Mouse (Mus musculus) kidney, postnatal 10 days (tissue): ENCODE data around the gene Ccp110.

Experiments
- DNase-seq: peaks from one replicate; pipeline ENCODE4 v3.0.0; 2021; ENCODE audit warnings: mixed read lengths

Ccp110 gene

DNA sequence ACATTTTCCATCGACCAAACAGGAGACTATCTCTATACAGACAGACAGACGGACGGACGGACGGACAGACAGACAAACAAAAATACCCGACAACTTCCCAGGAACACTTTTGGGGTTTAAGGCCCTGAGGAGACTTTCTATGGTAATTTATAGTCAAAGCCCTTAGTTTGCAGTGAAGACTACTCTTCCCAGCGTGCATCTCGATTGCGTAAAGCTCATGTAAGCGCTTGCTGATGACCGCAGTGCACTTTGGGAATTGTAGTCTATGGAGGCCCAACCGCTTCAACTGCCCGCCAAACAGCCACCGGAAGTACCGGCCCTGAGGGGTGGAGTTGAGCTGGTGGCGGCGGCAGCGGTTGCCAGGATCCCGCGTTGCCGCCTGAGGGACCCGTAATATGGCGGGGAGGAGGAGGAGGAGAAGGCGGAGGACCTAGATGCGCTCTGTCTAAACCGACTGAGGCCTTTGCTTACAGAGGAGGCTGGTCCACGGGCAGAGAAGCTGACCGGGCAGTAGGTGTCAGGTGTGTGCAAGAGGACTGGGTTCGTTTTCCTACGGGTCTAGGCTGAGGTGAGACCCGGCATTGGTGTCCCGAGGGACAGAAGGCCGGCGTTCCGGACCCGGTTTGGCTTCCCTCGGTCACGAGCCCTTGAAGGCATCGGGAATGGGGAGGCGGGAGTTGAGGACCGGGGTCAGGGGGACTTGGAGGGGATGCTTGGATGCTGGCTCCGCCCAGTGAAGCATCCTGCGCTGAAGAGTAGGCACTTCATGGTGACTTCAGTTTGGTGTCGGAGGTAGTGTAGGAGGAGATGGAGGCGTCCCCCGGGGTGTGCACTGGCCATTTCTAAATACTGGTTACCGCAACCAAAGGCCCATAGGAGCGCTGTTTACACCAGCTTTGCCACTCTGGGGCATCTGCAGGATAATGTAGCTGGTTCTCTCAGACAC is at the start of gene Ccp110:
TSS of gene Ccp110 (plus strand) at position 325 of the 946 bp plus-strand sequence.
- DNase-seq = peak; percentile 94

DNA sequence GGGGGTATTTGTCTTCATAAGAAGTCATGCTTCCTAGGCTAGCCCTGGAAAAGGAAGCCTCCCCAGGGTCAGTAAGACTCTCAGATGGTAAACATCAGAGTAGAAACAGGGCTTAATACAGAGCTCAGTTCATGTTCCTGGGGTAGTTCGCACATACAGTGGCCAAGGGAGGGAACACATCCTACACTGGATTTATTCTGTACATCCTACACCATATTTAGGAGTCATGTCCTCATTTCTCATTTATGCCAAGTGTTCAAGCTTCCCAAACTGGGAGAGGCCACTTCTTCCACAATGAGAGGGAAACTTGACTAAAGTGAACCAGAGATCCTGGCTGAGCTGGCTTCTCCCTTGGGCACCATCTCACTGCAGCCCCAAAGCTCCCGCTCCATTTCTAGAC is 44.6 kb upstream of the Ccp110 start:
- no peak for DNase-seq

DNA sequence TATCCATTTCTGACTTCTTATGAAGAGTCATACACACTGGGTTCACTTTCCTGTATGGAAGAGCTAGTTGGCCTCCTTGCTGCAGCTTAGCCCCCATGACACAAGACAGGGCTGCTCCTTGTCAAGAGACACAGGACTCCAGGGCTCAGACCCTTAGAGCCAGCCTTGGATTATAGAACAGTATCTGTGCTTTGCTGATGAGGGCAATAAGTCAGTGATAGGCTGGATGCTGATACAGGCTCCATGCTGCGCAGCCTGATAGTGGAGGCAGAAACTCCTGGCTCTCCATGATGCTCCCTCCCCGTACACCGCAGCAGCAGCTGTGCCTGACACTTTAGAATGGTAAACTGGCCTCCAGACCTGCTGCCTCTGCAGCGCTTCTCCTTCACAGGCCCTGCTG is 42.2 kb upstream of the Ccp110 start:
- DNase-seq = no peak

DNA sequence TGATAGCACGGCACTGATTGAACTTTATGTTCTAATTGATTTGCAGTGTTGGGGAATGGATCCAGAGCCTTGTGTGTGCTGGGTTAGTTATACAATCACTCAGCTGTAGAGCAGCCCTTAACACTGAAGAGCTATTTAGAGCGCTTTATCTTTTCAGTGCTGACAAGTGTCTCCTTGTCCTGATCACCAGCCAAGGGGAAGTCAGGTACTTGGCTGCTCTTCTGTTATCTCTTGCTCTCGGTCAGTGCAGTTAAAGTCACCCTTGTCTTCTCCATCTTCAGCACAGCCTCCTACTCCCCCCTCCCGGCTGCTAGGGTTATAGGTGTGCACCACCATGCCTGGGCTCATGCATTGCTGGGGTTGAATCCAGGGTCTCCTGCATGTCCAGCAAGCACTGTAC is 35.5 kb upstream of the Ccp110 start:
- no peak for DNase-seq

DNA sequence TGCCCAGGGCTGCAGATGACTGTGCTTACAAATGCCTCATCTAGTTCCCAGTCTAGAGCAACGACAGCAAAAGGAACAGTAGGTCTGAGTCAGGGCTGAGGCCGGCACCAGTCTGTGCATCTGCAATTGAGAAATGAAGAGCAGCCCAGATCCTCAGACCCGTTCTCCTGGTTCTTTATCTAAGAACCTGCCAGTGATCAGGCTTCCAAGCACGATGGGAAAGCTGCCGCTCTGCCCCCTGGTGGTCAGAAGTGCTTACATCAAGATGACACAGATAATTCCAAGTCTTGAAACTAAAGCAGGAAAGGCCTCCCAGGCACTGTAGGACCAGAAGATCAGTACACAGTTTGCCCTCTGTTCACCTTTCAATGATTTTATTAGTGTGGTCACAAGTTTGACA is 24.2 kb upstream of the Ccp110 start:
- peak; percentile 88 for DNase-seq

GRCm38 (mm10) chr7:118689088-118689487 is 23.3 kb upstream of the Ccp110 start:
- no peak for DNase-seq

- DNase-seq = no peak
Measured at GRCm38 (mm10) chr7:118691287-118691686, 21.1 kb upstream of the Ccp110 start.

DNA sequence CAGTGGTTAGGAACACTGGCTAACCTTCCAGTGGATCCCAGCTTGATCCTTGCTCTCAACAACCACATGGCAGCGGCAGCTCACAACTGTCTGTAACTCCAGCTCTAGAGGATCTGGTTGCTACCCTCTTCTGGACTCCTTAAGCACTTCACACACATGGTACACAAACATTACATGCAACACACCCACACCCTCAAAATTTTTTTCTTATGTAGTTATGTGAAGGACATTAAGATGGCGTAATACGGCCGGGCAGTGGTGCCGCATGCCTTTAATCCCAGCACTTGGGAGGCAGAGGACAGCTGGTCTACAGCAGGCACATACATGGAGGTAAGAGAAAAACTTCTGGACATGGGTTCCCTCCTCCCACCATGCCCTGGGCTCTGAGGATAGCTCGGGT is 16.2 kb upstream of the Ccp110 start:
- no peak for DNase-seq

DNA sequence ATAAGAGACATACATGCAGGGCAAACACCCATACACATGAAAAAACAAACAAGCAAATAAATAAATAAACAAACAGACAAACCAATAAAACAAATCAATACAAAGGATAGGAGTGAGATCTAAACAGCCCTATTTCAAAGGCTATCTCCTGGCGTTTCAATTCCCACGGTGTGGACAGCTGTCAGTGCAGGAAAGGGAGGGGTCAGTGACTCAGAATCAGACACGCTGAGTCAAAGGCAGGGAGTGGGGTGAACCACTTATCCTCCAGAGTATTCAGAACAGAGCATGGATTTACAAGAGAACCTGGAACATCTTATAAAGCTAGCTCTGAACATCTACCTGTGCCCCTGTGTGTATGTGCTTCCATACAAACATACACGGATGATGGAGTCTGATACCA is 15.2 kb upstream of the Ccp110 start:
- no peak for DNase-seq

GRCm38 (mm10) chr7:118698882-118699281 is 13.5 kb upstream of the Ccp110 start:
- no peak for DNase-seq

DNA sequence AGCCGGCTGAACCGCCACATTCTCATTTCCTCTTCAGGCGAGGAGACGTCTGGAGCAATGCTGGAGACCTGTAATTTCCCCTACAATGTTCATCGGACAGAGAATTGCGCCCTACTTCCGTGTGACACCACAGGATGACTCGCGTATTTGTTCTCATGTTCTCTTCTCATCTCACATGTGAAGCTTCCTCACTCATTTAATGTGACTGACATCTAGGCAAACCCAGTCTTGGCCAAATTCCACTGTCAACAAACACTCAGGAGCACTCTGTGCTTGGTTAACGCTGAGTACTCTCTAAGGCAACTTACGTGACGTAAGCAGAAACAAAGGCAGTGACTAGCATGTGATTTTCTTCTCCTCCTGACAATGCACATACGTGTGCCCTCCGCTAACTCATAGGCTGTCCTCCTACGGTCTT is 9.2 kb upstream of the Ccp110 start:
- no peak for DNase-seq

DNA sequence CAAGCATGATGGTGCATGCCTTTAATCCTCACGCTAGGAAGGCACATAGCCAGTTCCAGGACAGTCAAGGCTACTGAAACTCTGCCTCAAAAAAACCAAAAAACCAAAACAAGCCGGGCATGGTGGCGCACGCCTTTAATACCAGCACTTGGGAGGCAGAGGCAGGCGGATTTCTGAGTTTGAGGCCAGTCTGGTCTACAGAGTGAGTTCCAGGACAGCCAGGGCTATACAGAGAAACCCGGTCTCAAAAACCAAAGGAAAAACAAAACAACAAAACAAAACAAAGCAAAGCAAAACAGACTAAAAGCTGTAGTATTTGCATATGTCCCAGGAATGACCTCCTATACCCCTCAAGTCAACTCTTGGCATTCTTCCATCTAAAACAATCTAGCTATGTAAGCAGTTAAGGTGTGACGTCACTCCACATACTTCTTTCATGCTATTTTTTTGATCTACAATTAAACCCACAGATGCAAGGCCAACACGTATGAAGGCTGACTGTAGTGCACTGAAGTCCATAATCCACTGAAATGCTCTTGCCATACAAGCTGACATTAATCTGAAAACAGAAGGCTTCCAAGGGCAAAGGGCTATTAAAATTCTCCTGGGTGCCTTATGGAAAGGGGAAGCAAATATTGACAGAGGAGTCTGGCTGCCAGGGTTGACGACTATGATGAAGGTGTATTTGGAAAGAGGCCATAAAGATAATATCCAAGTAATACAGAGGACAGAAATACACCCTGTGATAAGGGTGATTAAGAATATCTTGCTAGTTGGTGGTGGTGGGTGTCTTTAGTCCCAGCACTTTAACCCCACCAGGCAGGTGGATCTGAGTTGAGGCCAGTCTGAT is 8.1 kb upstream of the Ccp110 start:
- DNase-seq = no peak

GRCm38 (mm10) chr7:118705101-118705961 is 7.0 kb upstream of the Ccp110 start, which contains the start of gene Gde1:
TSS of gene Gde1 (minus strand) at chr7:118705778.
- DNase-seq = peak; percentile 95

GRCm38 (mm10) chr7:118706051-118706450 is 6.3 kb upstream of the Ccp110 start:
- peak; percentile 28 for DNase-seq

- no peak for DNase-seq
Measured at GRCm38 (mm10) chr7:118706488-118706887, 5.9 kb upstream of the Ccp110 start.

GRCm38 (mm10) chr7:118707216-118707615 is 5.1 kb upstream of the Ccp110 start:
- no peak for DNase-seq

DNA sequence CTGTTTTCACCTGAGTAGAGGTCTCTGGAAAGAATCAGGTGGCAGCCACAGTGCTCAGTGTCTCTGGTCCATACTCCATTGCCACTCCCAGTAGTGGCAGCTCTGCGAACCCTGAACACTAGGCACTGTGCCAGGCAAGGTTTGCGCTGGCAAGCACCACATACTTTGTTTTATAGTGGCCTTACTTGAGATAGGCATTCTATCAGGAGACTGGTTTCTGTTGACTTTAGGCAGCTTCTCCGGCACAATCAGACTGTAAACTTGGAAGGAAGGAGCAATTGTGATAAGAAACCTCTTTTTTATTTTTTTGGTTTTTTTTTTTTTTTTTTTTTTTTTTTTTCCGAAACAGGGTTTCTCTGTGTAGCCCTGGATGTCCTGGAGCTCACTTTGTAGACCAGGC is 4.3 kb upstream of the Ccp110 start:
- peak; percentile 64 for DNase-seq

GRCm38 (mm10) chr7:118710776-118711175 is 1.6 kb upstream of the Ccp110 start:
- no peak for DNase-seq

GRCm38 (mm10) chr7:118714873-118715272 is 2.5 kb downstream of the Ccp110 start:
- DNase-seq = no peak

GRCm38 (mm10) chr7:118718066-118718465 is 5.7 kb downstream of the Ccp110 start:
- no peak for DNase-seq

GRCm38 (mm10) chr7:118723927-118724326 is 11.6 kb downstream of the Ccp110 start:
- DNase-seq = no peak

DNA sequence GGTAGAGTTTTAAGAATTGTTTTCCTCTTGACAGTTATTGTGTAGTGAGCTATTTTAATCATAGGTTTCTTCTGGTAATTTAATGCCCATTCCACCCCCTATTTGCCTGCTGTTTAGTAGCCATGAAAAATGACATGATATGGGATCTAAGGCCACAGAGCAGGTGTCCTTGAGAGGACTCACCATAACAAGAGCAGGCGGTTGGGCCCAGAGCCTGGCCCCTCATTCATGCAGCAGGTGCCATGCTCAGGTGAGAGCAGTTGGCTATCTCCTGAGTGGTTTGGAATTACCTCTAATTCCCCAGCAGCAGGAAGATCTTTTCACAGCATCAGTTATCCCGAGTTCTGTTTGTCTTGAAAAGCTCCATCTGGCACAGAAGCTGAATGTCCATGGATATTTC is 13.1 kb downstream of the Ccp110 start:
- no peak for DNase-seq
